Mouse (Mus musculus) spleen, adult 2 months (tissue): ENCODE results near the gene Brd3. TPM values are rescaled to one million over a fixed set of nuclear protein-coding genes. Genes with fewer than 3 reads are reported as not detected.

Experiments used
- DNase-seq, 2 experiments: peaks; one replicate each; pipeline versions ENCODE4 v3.0.0 to v3.0.0-alpha.2; 2012 to 2021; ENCODE audit warnings: low spot score in 2 of 2, low read depth in 1 of 2
- H3K27ac ChIP-seq: fragments of 200-500 bp; 2 replicates; pipeline ENCODE4 v1.5.1; 2012; ENCODE audit warnings: low read length, inconsistent platforms; ENCODE audit not compliant: insufficient read depth
- H3K27me3 ChIP-seq: fragments of 200-500 bp; 2 replicates; pipeline ENCODE4 v1.6.1; 2012; ENCODE audit warnings: mild to moderate bottlenecking, moderate library complexity, low read length, inconsistent platforms; ENCODE audit not compliant: control insufficient read depth, insufficient read depth
- H3K36me3 ChIP-seq: fragments of 200-500 bp; 2 replicates; pipeline ENCODE4 v1.6.1; 2012; ENCODE audit warnings: mild to moderate bottlenecking, low read length, inconsistent platforms; ENCODE audit not compliant: control insufficient read depth, insufficient read depth
- H3K4me1 ChIP-seq: fragments of 200-500 bp; 2 replicates; pipeline ENCODE4 v1.6.1; 2011; ENCODE audit warnings: inconsistent platforms; ENCODE audit not compliant: control insufficient read depth, insufficient read depth, insufficient read length
- H3K4me3 ChIP-seq: fragments of 200-500 bp; 2 replicates; pipeline ENCODE4 v1.5.1; 2011; ENCODE audit warnings: mild to moderate bottlenecking, inconsistent platforms; ENCODE audit not compliant: insufficient read depth, insufficient read length; ENCODE audit errors: extremely low read depth
- CTCF ChIP-seq: fragments of 200-500 bp; IDR thresholded peaks from 2 replicates; pipeline ENCODE4 v1.5.1; 2011; ENCODE audit warnings: mild to moderate bottlenecking, inconsistent platforms; ENCODE audit not compliant: insufficient read depth, insufficient read length, insufficient replicate concordance; ENCODE audit errors: extremely low read depth
- POLR2A ChIP-seq: fragments of 200-500 bp; IDR thresholded peaks from 2 replicates; pipeline ENCODE4 v1.6.1; 2011; ENCODE audit warnings: low read depth, low read length, inconsistent platforms
- WGBS: fragments of 180-500 bp; shearing (Covaris S2); methylation state at CpG from one replicate; pipeline ENCODE4 v1.1.7; 2018; 5-methylcytosine and 5-hydroxymethylcytosine counted together
- polyA plus RNA-seq: library from polyadenylated mRNA; depleted of rRNA; stranded (reverse); fragments of >200 nt; gene quantifications from 2 replicates; pipeline ENCODE4 v1.2.3, GENCODE M21; 2012

The Brd3 gene
- polyA plus RNA-seq, 1 experiment, result 18.2 TPM

GRCm38 (mm10) chr2:27417648-27418153 is 89.8 kb downstream of the Brd3 start:
- Histone ChIP-seq H3K27ac (peak overlapping the region; percentile 50), H3K4me3 (no peak overlapping the region; the same call in 1 of the 2 replicates), H3K27me3 (no peaks in the 10 kb centered on the region), H3K4me1 (peaks cover 59% of the 10 kb centered on the region), H3K36me3 (no peaks in the 10 kb centered on the region)
- WGBS, result 41% methylated on average over 5 of the region's 5 CpGs
- TF ChIP-seq POLR2A, result no peak
- TF ChIP-seq CTCF, result no peak
- no peak for DNase-seq

GRCm38 (mm10) chr2:27416425-27416824 is 91.0 kb downstream of the Brd3 start:
- peaks cover 67% of the 10 kb centered on the region for H3K4me1 ChIP-seq
- 20% methylated on average over 3 of the region's 3 CpGs for WGBS
- TF ChIP-seq CTCF (no peak), POLR2A (no peak)
- H3K4me3 ChIP-seq, result no peak overlapping the region
- no peak for DNase-seq
- H3K27me3 ChIP-seq, result no peaks in the 10 kb centered on the region
- peak overlapping the region; percentile 62 for H3K27ac ChIP-seq
- no peaks in the 10 kb centered on the region for H3K36me3 ChIP-seq

GRCm38 (mm10) chr2:27415060-27415783 is 92.2 kb downstream of the Brd3 start:
- peak overlapping the region; percentile 9; the same call in 1 of the 2 replicates for H3K4me3 ChIP-seq
- TF ChIP-seq CTCF (no peak), POLR2A (peak; percentile 19)
- H3K36me3 ChIP-seq, result no peaks in the 10 kb centered on the region
- 53% methylated on average over 11 of the region's 11 CpGs for WGBS
- peak overlapping the region; percentile 87 for H3K27ac ChIP-seq
- H3K4me1 ChIP-seq, result peaks cover 72% of the 10 kb centered on the region
- peak in 1 of 2 experiments; percentile 58 for DNase-seq
- no peaks in the 10 kb centered on the region for H3K27me3 ChIP-seq

- H3K36me3 ChIP-seq, result no peaks in the 10 kb centered on the region
- no peaks in the 10 kb centered on the region for H3K27me3 ChIP-seq
- TF ChIP-seq POLR2A (no peak), CTCF (no peak)
- WGBS, result 43% methylated on average over 16 of the region's 16 CpGs
- H3K27ac ChIP-seq, result peak overlapping the region; percentile 87
- DNase-seq, result peak in 1 of 2 experiments; percentile 27
- peaks cover 75% of the 10 kb centered on the region for H3K4me1 ChIP-seq
- H3K4me3 ChIP-seq, result no peak overlapping the region
These were observed 93.4 kb downstream of the Brd3 start for GRCm38 (mm10) chr2:27413936-27414657.

GRCm38 (mm10) chr2:27413582-27413935 is 93.9 kb downstream of the Brd3 start:
- H3K27me3 ChIP-seq, result no peaks in the 10 kb centered on the region
- peaks cover 73% of the 10 kb centered on the region for H3K4me1 ChIP-seq
- no peaks in the 10 kb centered on the region for H3K36me3 ChIP-seq
- H3K27ac ChIP-seq, result peak overlapping the region; percentile 87
- TF ChIP-seq CTCF, result no peak
- TF ChIP-seq POLR2A, result no peak
- H3K4me3 ChIP-seq, result no peak overlapping the region
- 48% methylated on average over 2 of the region's 2 CpGs for WGBS
- no peak for DNase-seq

- Histone ChIP-seq H3K27me3 (no peaks in the 10 kb centered on the region), H3K4me3 (0 out of 2 replicates have a peak overlapping the region, but pooled peaks have one; percentile 18), H3K4me1 (peaks cover 71% of the 10 kb centered on the region), H3K27ac (peak overlapping the region; percentile 93), H3K36me3 (no peaks in the 10 kb centered on the region)
- DNase-seq, result no peak
- 46% methylated on average over 7 of the region's 7 CpGs for WGBS
- no peak for TF ChIP-seq POLR2A
- no peak for TF ChIP-seq CTCF
These were observed 95.1 kb downstream of the Brd3 start for GRCm38 (mm10) chr2:27412245-27412800.
